Mouse (Mus musculus) thymus, postnatal 25 days (tissue): Measurements from ENCODE around the gene Nek8.
"Not testable (repeated sequence)": the region's sequence is repeated elsewhere in the genome, so short reads cannot be mapped to it uniquely, and the experiment has no call there.

ENCODE experiments used
- DNase-seq: peaks from one replicate; pipeline ENCODE4 v3.0.0; 2022

The Nek8 gene

GRCm38 (mm10) chr11:78176402-78176862, at the start of gene Nek8, which contains the start of gene Tlcd1:
Nek8 (minus strand) TSS chr11:78176675.
Tlcd1 (plus strand) TSS chr11:78176711.
- peak; percentile 96 for DNase-seq

GRCm38 (mm10) chr11:78223586-78223985, 47.1 kb upstream of the Nek8 start:
- no peak for DNase-seq

DNA sequence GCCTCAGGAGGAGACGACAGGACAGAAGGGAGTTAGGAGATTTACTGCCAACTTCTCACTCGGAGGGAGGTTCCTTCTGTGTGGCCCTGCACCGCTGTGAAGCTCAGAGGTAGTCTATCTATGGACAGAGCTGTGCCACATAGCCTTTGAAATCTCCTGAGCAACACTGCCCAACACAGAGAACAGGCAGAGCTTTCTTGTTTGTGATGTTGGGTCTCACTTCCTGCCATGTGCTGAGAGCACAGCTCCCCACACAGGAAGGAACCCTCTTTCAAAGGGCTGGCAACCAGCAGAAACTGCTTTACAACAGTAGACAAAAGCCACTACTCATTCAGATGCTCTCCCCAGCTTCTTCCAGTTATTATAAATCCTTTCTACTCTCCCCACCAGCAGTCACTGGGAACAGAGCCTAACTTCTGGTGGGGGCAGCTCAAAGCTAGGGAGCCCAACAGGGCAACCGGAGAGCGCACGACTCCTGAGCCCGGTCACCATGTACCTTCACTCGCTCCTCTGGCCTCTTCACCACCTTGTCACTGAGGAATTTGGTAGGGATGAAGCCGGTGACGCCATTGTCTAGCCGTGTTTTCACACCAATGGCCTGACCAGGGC, 39.3 kb upstream of the Nek8 start:
- DNase-seq: peak; percentile 49

GRCm38 (mm10) chr11:78213086-78213817, 36.8 kb upstream of the Nek8 start:
- DNase-seq: peak; percentile 12

DNA sequence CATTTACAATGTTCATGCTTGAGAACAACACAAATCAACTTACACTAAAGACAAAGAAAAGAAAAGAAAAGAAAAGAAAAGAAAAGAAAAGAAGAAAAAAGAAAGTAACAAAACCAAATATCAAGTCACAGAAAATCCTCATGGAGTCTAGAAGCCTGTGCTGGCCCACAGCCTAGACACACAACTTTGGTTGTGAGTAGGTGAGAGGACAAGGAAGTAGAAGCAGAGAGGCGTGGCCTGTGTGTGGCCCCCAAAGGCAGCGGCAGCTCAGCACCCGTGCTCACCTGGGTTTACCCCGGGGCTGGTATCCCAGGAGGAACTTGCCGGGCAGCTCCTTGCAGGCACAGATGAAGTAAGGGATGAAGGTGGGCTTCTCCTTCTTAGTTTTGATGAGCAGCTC, 35.0 kb upstream of the Nek8 start:
- DNase-seq: no peak

- no peak for DNase-seq
Measured at GRCm38 (mm10) chr11:78210615-78211014, 34.1 kb upstream of the Nek8 start.

- DNase-seq: no peak
Measured at GRCm38 (mm10) chr11:78209886-78210285, 33.4 kb upstream of the Nek8 start.

- no peak for DNase-seq
Measured at GRCm38 (mm10) chr11:78207190-78207589, 30.7 kb upstream of the Nek8 start.

GRCm38 (mm10) chr11:78205361-78206206, 29.1 kb upstream of the Nek8 start:
- DNase-seq: no peak

- no peak for DNase-seq
Measured at GRCm38 (mm10) chr11:78204287-78204686, 27.8 kb upstream of the Nek8 start.

DNA sequence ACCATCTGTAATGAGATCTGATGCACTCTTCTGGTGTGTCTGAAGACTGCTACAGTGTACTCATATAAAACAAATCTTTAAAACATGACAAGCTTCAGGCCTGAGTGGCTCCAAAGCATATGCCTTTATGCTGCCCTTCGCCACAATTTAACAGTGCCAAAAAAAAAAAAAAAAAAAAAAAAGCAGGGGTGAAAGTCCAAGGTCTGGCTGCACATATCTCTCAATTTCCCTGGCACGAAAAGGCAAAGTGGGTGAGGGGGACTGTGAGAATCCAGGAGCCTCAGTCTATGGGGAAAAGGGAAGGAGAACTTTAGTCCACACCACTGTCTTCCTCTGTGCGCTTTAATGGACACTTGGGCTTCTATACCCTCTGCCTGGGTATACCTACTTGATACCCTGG, 25.9 kb upstream of the Nek8 start:
- DNase-seq: no peak

GRCm38 (mm10) chr11:78195101-78195863, 18.8 kb upstream of the Nek8 start:
- no peak for DNase-seq

- DNase-seq: peak; percentile 58
Measured at GRCm38 (mm10) chr11:78194411-78195100, 18.1 kb upstream of the Nek8 start.

DNA sequence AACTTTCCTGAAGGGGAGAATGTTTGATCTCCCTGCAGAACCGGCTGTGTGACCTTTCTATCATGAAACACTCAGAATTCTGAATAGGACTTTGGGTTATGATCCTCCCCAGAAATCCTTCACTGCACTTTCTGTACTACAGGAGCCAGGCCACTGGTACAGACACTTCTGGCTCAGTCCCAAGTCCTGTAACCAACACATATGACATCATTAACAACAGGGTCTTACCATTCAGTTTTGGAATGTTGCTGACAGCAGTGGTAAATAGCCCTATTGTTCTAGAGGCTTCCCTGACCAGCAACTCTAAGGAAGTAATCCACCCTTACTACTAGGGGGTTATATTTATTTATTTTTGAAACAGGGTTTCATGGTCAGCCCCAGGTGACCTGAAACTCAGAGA, 16.6 kb upstream of the Nek8 start, which contains the start of gene Proca1:
Proca1 (plus strand) TSS at position 280 of the 400 bp plus-strand sequence.
- no peak for DNase-seq

DNA sequence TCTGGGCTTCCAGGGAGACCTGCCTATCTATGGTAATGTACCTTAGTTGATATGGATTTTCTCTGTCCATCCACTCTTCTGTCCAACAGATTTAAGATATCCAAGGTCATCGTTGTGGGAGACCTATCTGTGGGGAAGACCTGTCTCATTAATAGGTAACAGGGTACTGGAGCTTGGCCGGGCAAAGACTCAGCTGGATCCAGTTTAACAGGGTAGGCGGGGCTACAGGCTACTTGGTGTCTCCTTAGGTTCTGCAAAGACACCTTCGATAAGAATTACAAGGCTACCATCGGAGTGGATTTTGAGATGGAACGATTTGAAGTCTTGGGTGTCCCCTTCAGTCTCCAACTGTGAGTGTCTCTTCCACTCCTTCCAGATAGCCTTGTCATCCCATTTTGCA, 13.6 kb upstream of the Nek8 start:
- no peak for DNase-seq

DNA sequence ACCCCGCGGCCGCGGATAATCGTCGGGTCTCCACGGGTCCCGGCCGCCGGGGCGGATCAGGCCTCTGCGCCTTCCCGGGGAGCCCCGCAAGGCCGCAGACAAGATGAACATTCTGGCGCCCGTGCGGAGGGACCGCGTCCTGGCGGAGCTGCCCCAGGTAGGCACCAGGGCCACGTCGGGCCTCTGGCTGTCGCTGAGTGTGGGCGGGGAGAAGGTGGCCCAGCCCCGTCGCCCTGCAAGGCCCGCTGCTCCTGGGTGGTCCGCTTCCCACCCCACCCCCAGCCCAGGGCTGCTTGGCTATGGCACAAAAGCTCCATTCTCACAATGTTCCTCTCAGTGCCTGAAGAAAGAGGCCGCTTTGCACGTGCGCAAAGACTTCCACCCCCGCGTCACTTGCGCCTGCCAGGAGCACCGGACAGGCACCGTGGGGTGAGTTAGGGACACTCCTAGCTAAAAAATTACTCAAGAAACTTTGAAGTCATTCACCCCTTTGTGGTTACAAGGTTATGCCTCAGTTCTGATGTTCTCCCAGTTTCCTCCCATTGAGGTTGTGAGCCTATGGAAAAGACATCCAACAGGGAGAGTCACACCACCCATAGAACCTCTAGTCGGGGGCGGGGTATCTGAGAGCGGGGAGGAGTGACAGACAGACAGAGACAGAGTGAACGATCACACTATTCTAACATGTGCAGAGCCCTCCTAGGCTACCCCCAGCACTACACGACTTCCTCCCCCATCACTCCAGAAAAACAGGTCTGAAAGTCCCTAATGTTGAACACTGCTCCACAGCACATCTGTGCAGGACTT, 13.0 kb upstream of the Nek8 start:
- DNase-seq: peak; percentile 14

GRCm38 (mm10) chr11:78188331-78189233, 12.1 kb upstream of the Nek8 start, which contains the start of gene Rab34:
Rab34 (plus strand) TSS chr11:78188430.
- DNase-seq: peak; percentile 11

- DNase-seq: not testable (repeated sequence)
Measured at GRCm38 (mm10) chr11:78184702-78185101, 8.2 kb upstream of the Nek8 start.

DNA sequence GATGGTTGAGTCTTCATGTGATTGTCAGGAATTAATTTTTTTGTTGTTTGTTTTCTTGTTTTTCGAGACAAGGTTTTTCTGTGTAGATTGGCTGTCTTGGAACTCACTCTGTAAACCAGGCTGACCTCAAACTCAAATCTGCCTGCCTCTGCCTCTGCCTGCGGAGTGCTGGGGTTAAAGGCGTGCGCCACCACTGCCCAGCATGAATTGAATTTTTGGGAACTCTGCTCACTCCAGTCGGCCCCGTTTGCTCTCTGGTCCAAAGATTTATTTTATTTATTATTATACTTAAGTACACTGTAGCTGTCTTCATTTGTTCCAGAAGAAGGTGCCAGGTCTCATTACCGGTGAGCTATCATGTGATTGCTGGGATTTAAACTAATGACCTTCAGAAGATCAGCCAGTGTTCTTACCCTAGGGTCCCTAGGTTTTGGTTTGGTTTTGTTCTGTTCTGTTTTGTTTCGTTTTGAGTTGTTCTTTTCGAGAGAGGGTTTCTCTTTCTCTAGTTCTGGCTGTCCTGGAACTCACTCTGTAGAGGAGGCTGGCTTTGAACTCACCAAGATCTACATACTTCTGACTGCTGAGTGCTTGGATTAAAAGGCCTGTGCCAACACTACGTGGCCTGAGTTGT, 7.5 kb upstream of the Nek8 start:
- DNase-seq: no peak
